Mouse (Mus musculus): ENCODE data around the gene Arid3b. TPM values are rescaled to one million over a fixed set of nuclear protein-coding genes. Genes with fewer than 3 reads are reported as not detected.

The Arid3b gene
- total and polyA plus RNA-seq, 2 experiments from 2014 or later, result 4.6 to 5.3 TPM

- Histone ChIP-seq H3K4me3 (ENCODE audit: low read depth, low read length) (no peak overlapping the region), H3K9ac (replicated peaks; ENCODE audit: low read length, poor library complexity, severe bottlenecking) (no peak overlapping the region), H3K9me3 (ENCODE audit: low read length) (no peaks in the 10 kb centered on the region), H3K4me2 (ENCODE audit: low read depth, low read length, poor library complexity, severe bottlenecking) (no peak overlapping the region), H3K36me3 (ENCODE audit: insufficient read depth, low read length) (no peaks in the 10 kb centered on the region), H3K27me3 (ENCODE audit: insufficient read depth, low read length) (no peaks in the 10 kb centered on the region), H3K27ac (ENCODE audit: low read depth, low read length) (no peak overlapping the region), H3K4me1 (ENCODE audit: insufficient read depth, low read length) (no peaks in the 10 kb centered on the region)
- ATAC-seq (ENCODE audit: low FRiP score) (no peak), DNase-seq (ENCODE audit: low spot score) (no peak)
- 81% methylated on average over 10 of the region's 10 CpGs for WGBS
- TF ChIP-seq CTCF (IDR thresholded peaks at IDR 0.05), result no peak
These were observed 31.4 kb downstream of the Arid3b start for GRCm38 (mm10) chr9:57805087-57805737.

GRCm38 (mm10) chr9:57803839-57804238 is 32.8 kb downstream of the Arid3b start:
- Histone ChIP-seq H3K36me3 (ENCODE audit: insufficient read depth, low read length) (no peaks in the 10 kb centered on the region), H3K9me3 (ENCODE audit: low read length) (no peaks in the 10 kb centered on the region), H3K9ac (replicated peaks; ENCODE audit: low read length, poor library complexity, severe bottlenecking) (no peak overlapping the region), H3K4me1 (ENCODE audit: insufficient read depth, low read length) (no peaks in the 10 kb centered on the region), H3K27ac (ENCODE audit: low read depth, low read length) (no peak overlapping the region), H3K4me2 (ENCODE audit: low read depth, low read length, poor library complexity, severe bottlenecking) (no peak overlapping the region), H3K27me3 (ENCODE audit: insufficient read depth, low read length) (no peaks in the 10 kb centered on the region), H3K4me3 (ENCODE audit: low read depth, low read length) (no peak overlapping the region)
- ATAC-seq (ENCODE audit: low FRiP score) (no peak), DNase-seq (ENCODE audit: low spot score) (no peak)
- no peak for TF ChIP-seq CTCF (IDR thresholded peaks at IDR 0.05)
- WGBS, result 39% methylated on average over 4 of the region's 4 CpGs

- Histone ChIP-seq H3K4me3 (ENCODE audit: low read depth, low read length) (no peak overlapping the region), H3K27me3 (ENCODE audit: insufficient read depth, low read length) (no peaks in the 10 kb centered on the region), H3K9ac (replicated peaks; ENCODE audit: low read length, poor library complexity, severe bottlenecking) (no peak overlapping the region; the same call in 1 of the 2 replicates), H3K36me3 (ENCODE audit: insufficient read depth, low read length) (no peaks in the 10 kb centered on the region; the same call in 1 of the 2 replicates), H3K9me3 (ENCODE audit: low read length) (no peaks in the 10 kb centered on the region), H3K4me2 (ENCODE audit: low read depth, low read length, poor library complexity, severe bottlenecking) (no peak overlapping the region), H3K4me1 (ENCODE audit: insufficient read depth, low read length) (no peaks in the 10 kb centered on the region), H3K27ac (ENCODE audit: low read depth, low read length) (no peak overlapping the region)
- ATAC-seq (ENCODE audit: low FRiP score) (no peak), DNase-seq (ENCODE audit: low spot score) (no peak)
- WGBS, result 37% methylated on average over 3 of the region's 3 CpGs
- TF ChIP-seq CTCF (IDR thresholded peaks at IDR 0.05), result no peak
These were observed 33.5 kb downstream of the Arid3b start for GRCm38 (mm10) chr9:57803047-57803446.

- Histone ChIP-seq H3K36me3 (ENCODE audit: insufficient read depth, low read length) (peaks cover 11% of the 10 kb centered on the region), H3K4me1 (ENCODE audit: insufficient read depth, low read length) (no peaks in the 10 kb centered on the region), H3K9me3 (ENCODE audit: low read length) (no peaks in the 10 kb centered on the region), H3K27me3 (ENCODE audit: insufficient read depth, low read length) (no peaks in the 10 kb centered on the region), H3K27ac (ENCODE audit: low read depth, low read length) (no peak overlapping the region), H3K4me3 (ENCODE audit: low read depth, low read length) (no peak overlapping the region), H3K4me2 (ENCODE audit: low read depth, low read length, poor library complexity, severe bottlenecking) (no peak overlapping the region), H3K9ac (replicated peaks; ENCODE audit: low read length, poor library complexity, severe bottlenecking) (no peak overlapping the region)
- ATAC-seq (ENCODE audit: low FRiP score), result no peak
- DNase-seq (ENCODE audit: low spot score), result no peak
- TF ChIP-seq CTCF (IDR thresholded peaks at IDR 0.05), result no peak
- WGBS, result 92% methylated on average over 9 of the region's 9 CpGs
These were observed 36.1 kb downstream of the Arid3b start for GRCm38 (mm10) chr9:57800325-57800975.

GRCm38 (mm10) chr9:57798725-57799253 is 37.8 kb downstream of the Arid3b start:
- no peak for ATAC-seq (ENCODE audit: low FRiP score)
- Histone ChIP-seq H3K4me1 (ENCODE audit: insufficient read depth, low read length) (no peaks in the 10 kb centered on the region), H3K27me3 (ENCODE audit: insufficient read depth, low read length) (no peaks in the 10 kb centered on the region), H3K9ac (replicated peaks; ENCODE audit: low read length, poor library complexity, severe bottlenecking) (peak overlapping the region; percentile 13; the same call in 1 of the 2 replicates), H3K4me3 (ENCODE audit: low read depth, low read length) (no peak overlapping the region), H3K4me2 (ENCODE audit: low read depth, low read length, poor library complexity, severe bottlenecking) (no peak overlapping the region), H3K27ac (ENCODE audit: low read depth, low read length) (no peak overlapping the region), H3K9me3 (ENCODE audit: low read length) (no peaks in the 10 kb centered on the region), H3K36me3 (ENCODE audit: insufficient read depth, low read length) (peaks cover 17% of the 10 kb centered on the region)
- DNase-seq (ENCODE audit: low spot score), result no peak
- no peak for TF ChIP-seq CTCF (IDR thresholded peaks at IDR 0.05)
- WGBS, result 20% methylated on average over 10 of the region's 10 CpGs

GRCm38 (mm10) chr9:57797456-57797855 is 39.1 kb downstream of the Arid3b start:
- Histone ChIP-seq H3K9ac (replicated peaks; ENCODE audit: low read length, poor library complexity, severe bottlenecking) (no peak overlapping the region), H3K27ac (ENCODE audit: low read depth, low read length) (no peak overlapping the region), H3K9me3 (ENCODE audit: low read length) (no peaks in the 10 kb centered on the region), H3K27me3 (ENCODE audit: insufficient read depth, low read length) (no peaks in the 10 kb centered on the region), H3K4me1 (ENCODE audit: insufficient read depth, low read length) (no peaks in the 10 kb centered on the region), H3K36me3 (ENCODE audit: insufficient read depth, low read length) (peaks cover 30% of the 10 kb centered on the region), H3K4me3 (ENCODE audit: low read depth, low read length) (no peak overlapping the region), H3K4me2 (ENCODE audit: low read depth, low read length, poor library complexity, severe bottlenecking) (no peak overlapping the region)
- WGBS, result 98% methylated on average over 8 of the region's 8 CpGs
- ATAC-seq (ENCODE audit: low FRiP score) (no peak), DNase-seq (ENCODE audit: low spot score) (no peak)
- TF ChIP-seq CTCF (IDR thresholded peaks at IDR 0.05), result no peak
